Mouse (Mus musculus) lung, embryonic 15.5 days (tissue): ENCODE measurements around the gene Tprgl. TPM values are rescaled to one million over a fixed set of nuclear protein-coding genes. Genes with fewer than 3 reads are reported as not detected.
A peak's percentile ranks its signal among the peaks of the same experiment; 100 is the strongest.

Source experiments
- ATAC-seq: fragments of 200-750 bp; cut with Nextera tagmentation; 2 replicates; pipeline ENCODE4 v1.8.0; 2017; ENCODE audit warnings: moderate number of reproducible peaks, borderline replicate concordance; ENCODE audit not compliant: low FRiP score, low TSS enrichment; ENCODE audit errors: extremely low read depth
- H3K27ac ChIP-seq: fragments of 300-500 bp; sonication (generic); 2 replicates; pipeline ENCODE4 v1.5.1; 2015; ENCODE audit warnings: moderate library complexity, mild to moderate bottlenecking, inconsistent platforms
- H3K27me3 ChIP-seq: fragments of 300-500 bp; sonication (generic); 2 replicates; pipeline ENCODE4 v1.6.1; 2015; ENCODE audit warnings: inconsistent platforms
- H3K36me3 ChIP-seq: fragments of 300-500 bp; sonication (generic); 2 replicates; pipeline ENCODE4 v1.6.1; 2015; ENCODE audit warnings: inconsistent platforms
- H3K4me1 ChIP-seq: fragments of 300-500 bp; sonication (generic); 2 replicates; pipeline ENCODE4 v1.6.1; 2015; ENCODE audit warnings: inconsistent platforms
- H3K4me2 ChIP-seq: fragments of 300-500 bp; sonication (generic); 2 replicates; pipeline ENCODE4 v1.6.1; 2015; ENCODE audit warnings: inconsistent platforms, mild to moderate bottlenecking, moderate library complexity
- H3K4me3 ChIP-seq: fragments of 300-500 bp; sonication (generic); 2 replicates; pipeline ENCODE4 v1.5.1; 2015; ENCODE audit warnings: mild to moderate bottlenecking, inconsistent platforms
- H3K9ac ChIP-seq: fragments of 300-500 bp; sonication (generic); 2 replicates; pipeline ENCODE4 v1.6.1; 2015; ENCODE audit warnings: inconsistent platforms
- H3K9me3 ChIP-seq: fragments of 300-500 bp; sonication (generic); 2 replicates; pipeline ENCODE4 v1.6.1; 2016; ENCODE audit warnings: inconsistent platforms
- WGBS: fragments of 180-500 bp; shearing (Covaris S2); methylation state at CpG from one replicate; pipeline ENCODE4 v1.1.7; 2015; 5-methylcytosine and 5-hydroxymethylcytosine counted together
- polyA plus RNA-seq: library from polyadenylated mRNA; unstranded; fragments of >200 nt; fragmentation: Nextera tagmentation; extraction: Ambion mirVana; gene quantifications from 2 replicates; pipeline ENCODE4 v1.2.1, GENCODE M21; 2015

The Tprgl gene
- polyA plus RNA-seq, 1 experiment from 2014 or later = 143 TPM

DNA sequence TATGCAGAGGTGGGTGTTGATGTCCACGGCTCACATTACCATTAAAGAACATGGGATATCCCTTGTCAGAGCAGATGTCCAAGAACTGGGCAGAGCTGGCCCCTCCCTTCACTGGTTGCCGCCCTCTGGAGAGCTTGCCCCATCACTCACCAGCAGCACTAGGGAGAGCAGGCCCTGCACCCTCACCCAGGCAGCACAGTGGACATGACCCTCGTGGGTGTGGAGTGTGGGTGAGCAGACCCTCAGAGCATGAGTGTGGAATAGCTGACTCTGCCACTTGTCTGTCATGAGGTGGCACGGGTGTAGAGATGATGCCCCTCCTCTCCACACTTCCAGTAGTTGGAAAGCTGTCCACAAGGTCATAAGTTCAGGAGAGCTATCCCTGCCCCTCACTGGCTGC lies 25.7 kb downstream of the Tprgl start:
- 0 out of 2 replicates have a peak, but pooled peaks have one; percentile 23 for ATAC-seq

DNA sequence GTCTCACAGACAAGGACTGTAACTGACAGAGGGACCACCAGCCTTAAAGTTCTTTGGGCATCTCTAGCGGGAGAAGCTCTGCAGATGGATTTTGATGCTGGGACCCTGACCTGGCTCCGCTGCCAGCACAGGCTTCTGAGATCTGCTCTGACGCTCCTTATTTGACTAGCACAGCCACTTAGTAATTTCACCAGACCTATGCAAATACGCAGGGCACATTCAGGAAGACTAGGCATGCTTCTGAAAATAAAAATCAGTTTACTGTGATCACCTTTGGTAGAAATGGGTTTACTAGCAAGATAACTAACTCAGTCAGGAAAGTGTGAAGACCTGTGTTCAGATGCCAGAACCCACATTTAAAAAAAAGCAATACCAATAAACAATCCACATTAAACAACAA lies 28.6 kb downstream of the Tprgl start:
- H3K4me3 ChIP-seq = no peak overlapping the region
- no peak overlapping the region for H3K9ac ChIP-seq

More for the DNA sequence above, 25.7 kb downstream of the Tprgl start:
- Histone ChIP-seq H3K27me3 (peaks cover 57% of the 10 kb centered on the region), H3K9ac (no peak overlapping the region), H3K36me3 (no peaks in the 10 kb centered on the region), H3K4me2 (no peak overlapping the region), H3K27ac (no peak overlapping the region), H3K4me3 (no peak overlapping the region), H3K9me3 (no peaks in the 10 kb centered on the region), H3K4me1 (peaks cover 5% of the 10 kb centered on the region)
- 47% methylated on average over 4 of the region's 4 CpGs for WGBS

DNA sequence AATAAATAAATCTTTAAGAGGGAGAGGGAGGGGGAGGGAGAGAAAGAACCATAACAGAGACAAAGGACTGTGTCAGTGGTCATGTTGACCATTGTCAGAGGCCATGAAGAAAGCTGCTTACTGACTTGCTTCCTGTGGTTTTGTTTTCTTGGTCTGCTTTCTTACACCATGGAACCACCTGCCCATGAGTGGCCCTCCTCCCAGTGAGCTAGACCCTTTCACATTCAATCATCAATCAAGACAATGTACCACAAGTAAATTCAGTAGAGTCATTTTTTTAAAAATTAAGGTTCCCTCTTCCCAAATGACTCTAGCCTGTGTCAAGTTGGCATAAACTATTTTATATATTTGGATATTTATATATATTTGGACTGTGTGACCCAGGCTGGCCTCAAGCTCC lies 30.5 kb downstream of the Tprgl start:
- Histone ChIP-seq H3K27ac (no peak overlapping the region), H3K4me3 (no peak overlapping the region), H3K9ac (no peak overlapping the region), H3K4me2 (no peak overlapping the region), H3K4me1 (no peaks in the 10 kb centered on the region), H3K36me3 (no peaks in the 10 kb centered on the region), H3K9me3 (no peaks in the 10 kb centered on the region), H3K27me3 (peaks cover 12% of the 10 kb centered on the region; the same call in 1 of the 2 replicates)
- no peak for ATAC-seq

More for the DNA sequence above, 28.6 kb downstream of the Tprgl start:
- H3K4me2 ChIP-seq = no peak overlapping the region
- no peak overlapping the region for H3K27ac ChIP-seq
- H3K27me3 ChIP-seq = peaks cover 28% of the 10 kb centered on the region
- no peaks in the 10 kb centered on the region for H3K9me3 ChIP-seq
- no peaks in the 10 kb centered on the region for H3K4me1 ChIP-seq
- ATAC-seq = no peak
- H3K36me3 ChIP-seq = no peaks in the 10 kb centered on the region
- 68% methylated on average over 4 of the region's 4 CpGs for WGBS

DNA sequence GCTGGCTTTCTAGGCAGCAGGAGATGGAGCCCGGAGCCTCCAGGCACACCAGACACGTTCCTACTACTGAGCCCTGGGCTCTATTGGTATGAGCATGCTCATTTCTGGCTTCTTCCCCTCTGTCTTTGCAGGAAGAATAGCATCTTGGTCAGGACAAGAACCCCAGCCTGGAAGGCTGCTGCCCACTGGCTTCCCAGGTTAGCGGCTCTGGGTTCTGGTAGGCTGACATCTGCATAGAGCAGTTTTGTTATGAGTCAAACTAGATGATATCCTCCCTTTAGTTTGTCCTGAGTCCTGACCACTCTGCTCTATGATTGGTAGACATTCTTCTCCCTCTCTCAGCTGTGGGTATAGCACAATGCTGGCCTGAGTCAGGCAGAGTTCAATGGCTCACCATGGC lies 33.2 kb downstream of the Tprgl start:
- Histone ChIP-seq H3K27ac (no peak overlapping the region), H3K9me3 (no peaks in the 10 kb centered on the region), H3K4me1 (no peaks in the 10 kb centered on the region), H3K36me3 (no peaks in the 10 kb centered on the region), H3K4me2 (no peak overlapping the region), H3K9ac (no peak overlapping the region), H3K27me3 (peaks cover 4% of the 10 kb centered on the region; the same call in 1 of the 2 replicates), H3K4me3 (no peak overlapping the region)
- WGBS = 69% methylated on average over 3 of the region's 3 CpGs
- no peak for ATAC-seq

DNA sequence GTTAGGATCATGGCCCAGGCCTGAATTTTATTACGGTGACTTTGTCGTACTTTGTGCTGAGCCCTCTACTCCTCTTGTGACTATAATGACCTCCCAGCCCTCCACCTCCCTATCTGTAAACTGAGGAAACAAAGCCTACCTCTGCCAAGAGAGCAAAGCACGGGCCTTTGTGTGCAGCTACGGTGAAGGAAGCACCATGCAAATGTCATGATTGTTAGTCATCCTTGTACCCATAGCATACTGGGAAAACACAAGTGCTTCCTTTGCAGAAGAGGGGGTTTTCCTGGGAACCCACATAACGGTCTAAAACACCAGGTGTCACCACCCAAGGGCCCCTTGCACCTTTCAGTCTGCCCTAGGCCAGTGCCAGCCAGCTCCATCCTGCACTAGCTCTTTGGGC lies 35.3 kb downstream of the Tprgl start:
- Histone ChIP-seq H3K9ac (no peak overlapping the region), H3K4me3 (no peak overlapping the region), H3K4me2 (no peak overlapping the region), H3K36me3 (no peaks in the 10 kb centered on the region), H3K9me3 (no peaks in the 10 kb centered on the region), H3K27me3 (no peaks in the 10 kb centered on the region; the same call in 1 of the 2 replicates), H3K27ac (no peak overlapping the region), H3K4me1 (no peaks in the 10 kb centered on the region)
- ATAC-seq = no peak
- 69% methylated on average over 5 of the region's 5 CpGs for WGBS

DNA sequence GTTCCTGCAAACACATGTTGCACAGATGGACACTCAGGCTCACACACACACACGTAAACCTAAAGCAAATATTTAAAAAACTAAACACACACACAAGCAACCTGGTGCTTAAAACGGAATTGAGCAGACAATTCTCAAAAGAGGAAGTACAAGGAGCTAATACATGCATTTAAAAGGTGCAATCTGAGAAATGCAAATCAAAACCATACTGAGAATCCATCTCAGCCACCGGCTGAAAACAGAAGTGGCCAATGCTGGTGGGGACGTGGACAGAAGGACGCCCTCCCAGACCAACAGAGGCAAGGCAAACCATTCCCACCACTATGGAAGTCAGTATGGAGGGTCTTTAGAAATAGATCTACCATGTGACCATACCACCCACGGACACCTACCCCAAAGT lies 36.9 kb downstream of the Tprgl start:
- ATAC-seq = no peak
- no peak overlapping the region for H3K9ac ChIP-seq
- H3K4me3 ChIP-seq = no peak overlapping the region
- H3K36me3 ChIP-seq = no peaks in the 10 kb centered on the region
- WGBS = 60% methylated on average over 6 of the region's 6 CpGs
- H3K27ac ChIP-seq = no peak overlapping the region
- no peaks in the 10 kb centered on the region for H3K9me3 ChIP-seq
- peaks cover under 1% of the 10 kb centered on the region; the same call in 1 of the 2 replicates for H3K4me1 ChIP-seq
- no peak overlapping the region for H3K4me2 ChIP-seq
- no peaks in the 10 kb centered on the region for H3K27me3 ChIP-seq

DNA sequence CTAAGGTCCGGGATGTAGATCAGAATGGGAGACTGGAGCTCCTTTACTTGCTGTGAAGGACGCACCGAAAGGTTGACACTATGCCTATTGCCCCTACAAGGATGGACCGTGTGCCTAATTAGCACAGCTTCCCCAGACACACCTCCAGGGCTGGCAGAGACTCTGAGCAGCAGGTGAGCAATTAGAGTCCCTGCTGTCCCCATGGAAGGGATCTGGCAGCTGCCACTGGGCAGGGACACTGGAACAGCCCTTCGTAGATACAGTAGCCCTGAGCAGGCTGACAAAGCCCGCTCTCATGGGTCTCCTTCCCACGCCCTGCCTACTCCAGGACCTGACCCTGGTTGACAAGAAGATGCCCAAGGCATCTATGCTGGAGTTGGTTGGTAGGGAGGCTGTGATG lies 38.1 kb downstream of the Tprgl start:
- Histone ChIP-seq H3K4me3 (no peak overlapping the region), H3K27me3 (no peaks in the 10 kb centered on the region), H3K4me2 (no peak overlapping the region), H3K36me3 (no peaks in the 10 kb centered on the region), H3K27ac (no peak overlapping the region), H3K9me3 (no peaks in the 10 kb centered on the region), H3K9ac (no peak overlapping the region), H3K4me1 (peaks cover 5% of the 10 kb centered on the region; the same call in 1 of the 2 replicates)
- 70% methylated on average over 7 of the region's 7 CpGs for WGBS
- ATAC-seq = no peak

DNA sequence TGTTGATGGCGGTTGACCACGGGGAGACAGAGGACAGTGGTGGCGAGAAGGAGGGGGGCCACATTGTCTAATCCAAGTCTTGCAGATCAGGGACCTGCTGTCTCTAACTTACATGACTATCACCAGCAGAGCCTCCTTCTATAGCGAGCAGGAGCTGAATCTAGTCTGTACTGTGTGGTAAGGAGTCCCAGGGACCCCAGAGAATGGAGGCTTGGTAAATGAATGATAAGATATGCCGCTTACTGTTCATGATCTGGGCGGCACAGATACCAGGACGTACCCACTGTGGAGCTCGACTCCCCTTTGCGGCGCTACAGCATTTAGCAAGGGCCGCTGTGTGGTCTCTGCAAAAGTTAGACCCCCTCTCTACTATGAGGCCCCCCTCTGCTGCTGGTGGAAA lies 38.7 kb downstream of the Tprgl start:
- Histone ChIP-seq H3K27me3 (no peaks in the 10 kb centered on the region), H3K9me3 (no peaks in the 10 kb centered on the region), H3K27ac (no peak overlapping the region), H3K4me1 (peaks cover 5% of the 10 kb centered on the region; the same call in 1 of the 2 replicates), H3K36me3 (no peaks in the 10 kb centered on the region), H3K9ac (no peak overlapping the region), H3K4me3 (no peak overlapping the region), H3K4me2 (no peak overlapping the region)
- WGBS = 73% methylated on average over 11 of the region's 11 CpGs
- no peak for ATAC-seq

DNA sequence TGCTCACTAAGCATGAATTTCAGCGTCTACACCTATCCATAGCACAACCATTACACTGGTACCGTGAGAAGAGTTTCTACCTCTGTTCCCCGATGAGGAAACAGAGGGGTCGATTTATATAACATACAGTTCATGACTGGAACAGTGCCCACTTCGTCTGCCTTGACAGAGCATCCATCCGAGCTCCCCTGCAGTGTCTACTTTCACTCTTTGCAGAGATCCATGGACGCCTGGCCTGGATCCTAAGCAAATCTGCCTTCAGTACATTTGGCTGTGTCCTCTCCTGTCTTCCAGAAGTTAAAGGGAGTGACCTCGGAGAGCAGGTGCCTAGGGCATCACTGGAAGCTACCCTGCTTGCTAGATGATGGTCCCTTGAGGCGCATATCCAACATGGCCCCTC lies 41.3 kb downstream of the Tprgl start:
- Histone ChIP-seq H3K4me2 (no peak overlapping the region), H3K4me3 (no peak overlapping the region), H3K27me3 (no peaks in the 10 kb centered on the region), H3K9ac (no peak overlapping the region), H3K4me1 (peaks cover 5% of the 10 kb centered on the region; the same call in 1 of the 2 replicates), H3K27ac (no peak overlapping the region), H3K36me3 (no peaks in the 10 kb centered on the region), H3K9me3 (no peaks in the 10 kb centered on the region)
- ATAC-seq = no peak
- 68% methylated on average over 9 of the region's 9 CpGs for WGBS

DNA sequence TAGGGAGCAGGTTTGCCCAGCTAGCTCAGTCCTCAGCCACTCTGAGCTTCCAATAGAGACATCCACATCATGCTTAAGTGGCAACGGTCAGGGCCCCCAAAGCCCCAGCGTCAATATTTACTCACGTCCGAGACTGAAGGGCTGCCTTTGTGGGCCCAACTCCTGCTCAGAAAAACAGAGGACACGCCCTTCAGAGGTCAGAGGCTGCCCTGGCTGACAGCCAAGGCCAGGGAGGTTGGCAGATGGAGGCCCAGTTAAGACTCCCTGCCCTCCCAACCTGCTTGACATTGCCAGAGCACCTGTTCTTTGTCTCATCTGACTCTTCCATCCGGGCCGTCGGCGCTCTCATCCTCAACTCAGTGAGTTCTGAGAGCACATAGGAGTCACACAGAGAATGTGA lies 41.7 kb downstream of the Tprgl start:
- Histone ChIP-seq H3K27me3 (no peaks in the 10 kb centered on the region), H3K4me1 (peaks cover 5% of the 10 kb centered on the region; the same call in 1 of the 2 replicates), H3K36me3 (no peaks in the 10 kb centered on the region), H3K4me2 (no peak overlapping the region), H3K27ac (no peak overlapping the region), H3K4me3 (no peak overlapping the region), H3K9ac (no peak overlapping the region), H3K9me3 (no peaks in the 10 kb centered on the region)
- 49% methylated on average over 9 of the region's 9 CpGs for WGBS
- no peak for ATAC-seq

DNA sequence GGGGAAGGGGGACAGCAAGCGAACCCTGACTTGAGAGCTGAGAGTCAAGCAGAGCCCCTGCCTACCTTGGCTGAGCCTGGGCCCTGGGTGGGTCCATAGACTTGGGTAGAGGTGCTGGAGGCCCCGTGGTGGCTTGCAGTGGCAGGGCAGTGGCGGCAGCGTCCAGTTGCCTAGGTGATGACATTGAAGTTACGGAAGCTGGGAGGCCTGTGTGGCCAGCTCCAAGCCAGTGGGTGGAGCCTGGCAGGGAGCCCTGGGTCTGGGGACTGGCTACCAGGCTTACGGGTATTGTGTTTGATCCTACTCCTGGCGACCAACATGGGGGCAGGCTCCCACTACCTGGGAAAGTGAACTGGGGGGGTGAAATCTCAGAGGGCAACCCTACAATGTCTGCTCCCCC lies 44.0 kb downstream of the Tprgl start:
- Histone ChIP-seq H3K36me3 (no peaks in the 10 kb centered on the region), H3K27ac (no peak overlapping the region), H3K4me2 (no peak overlapping the region), H3K9ac (no peak overlapping the region), H3K9me3 (no peaks in the 10 kb centered on the region), H3K4me3 (no peak overlapping the region), H3K4me1 (peaks cover 5% of the 10 kb centered on the region; the same call in 1 of the 2 replicates), H3K27me3 (no peaks in the 10 kb centered on the region)
- WGBS = 28% methylated on average over 7 of the region's 7 CpGs
- no peak for ATAC-seq

DNA sequence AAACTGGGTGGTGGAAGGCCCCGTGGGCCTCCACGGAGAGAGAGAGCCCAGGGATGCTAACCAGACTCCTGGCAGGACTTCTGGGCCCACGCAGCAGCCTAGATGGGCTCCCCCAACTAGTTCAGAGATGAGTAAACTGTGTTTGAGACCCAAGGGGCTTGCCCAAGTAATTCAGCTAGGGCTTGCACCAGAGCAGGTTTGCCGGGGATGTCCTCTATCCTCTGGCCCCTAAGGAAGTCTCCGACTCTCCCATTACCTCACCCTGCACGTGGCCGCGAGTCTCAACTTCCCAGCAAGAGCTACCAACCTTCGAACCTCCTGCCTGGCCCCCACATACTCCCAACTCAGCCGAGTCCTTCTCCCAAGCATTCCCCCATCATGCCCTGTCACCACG lies 50.6 kb downstream of the Tprgl start:
- 68% methylated on average over 11 of the region's 11 CpGs for WGBS
- Histone ChIP-seq H3K9ac (no peak overlapping the region), H3K36me3 (no peaks in the 10 kb centered on the region), H3K4me2 (no peak overlapping the region), H3K9me3 (no peaks in the 10 kb centered on the region), H3K27me3 (peaks cover 7% of the 10 kb centered on the region; the same call in 1 of the 2 replicates), H3K4me3 (no peak overlapping the region), H3K27ac (no peak overlapping the region), H3K4me1 (peaks cover 4% of the 10 kb centered on the region; the same call in 1 of the 2 replicates)
- ATAC-seq = no peak
